Mouse (Mus musculus) ES-Bruce4 (cell line): ENCODE measurements at regions not wholly inside any gene's neighbourhood (a gene's known extent, or its start where the extent isn't known, plus 50 kb on each side); places are given as distances from the start of the nearest gene placed in this dataset.

ENCODE experiments used
- CTCF ChIP-seq: IDR thresholded peaks from one replicate; pipeline ENCODE4 v1.8.1; 2011; ENCODE audit warnings: low read depth, low read length
- EP300 ChIP-seq: IDR thresholded peaks from 2 replicates; pipeline ENCODE4 v1.6.1; 2011; ENCODE audit warnings: low read depth, low read length; ENCODE audit not compliant: insufficient read depth
- POLR2A ChIP-seq: IDR thresholded peaks from one replicate; pipeline ENCODE4 v1.8.1; 2011; ENCODE audit warnings: low read length; ENCODE audit not compliant: insufficient read depth

- TF ChIP-seq EP300 (no peak), CTCF (no peak), POLR2A (no peak)
Observed at GRCm38 (mm10) chr12:56009976-56010375, 173.9 kb downstream of the Brms1l start.
